Mouse (Mus musculus): ENCODE measurements around the gene D3Ertd254e. TPM values are rescaled to one million over a fixed set of nuclear protein-coding genes. Genes with fewer than 3 reads are reported as not detected.

Gene D3Ertd254e
- total and polyA plus RNA-seq, 3 experiments: 3.0 to 5.8 (median 4.8) TPM

GRCm38 (mm10) chr3:36138996-36139395, 11.8 kb upstream of the D3Ertd254e start:
- Histone ChIP-seq H3K9me3 (replicated peaks; ENCODE audit: low read length) (peaks cover 2% of the 10 kb centered on the region), H3K4me2 (ENCODE audit: insufficient read depth, low read depth, poor library complexity, severe bottlenecking) (no peak overlapping the region), H3K27me3 (replicated peaks) (no peaks in the 10 kb centered on the region), H3K36me3 (replicated peaks in 1 of 2; ENCODE audit: control insufficient read depth in 1 of 2, insufficient read depth in 1 of 2, low read length in 1 of 2) (no peaks in the 10 kb centered on the region), H3K9ac (ENCODE audit: insufficient read depth, low read depth) (no peak overlapping the region), H3K4me1 (ENCODE audit: control insufficient read depth in 1 of 2, insufficient read depth in 2 of 2) (no peaks in the 10 kb centered on the region), H3K79me2 (replicated peaks; ENCODE audit: control insufficient read depth, extremely low read depth, insufficient read depth, poor library complexity, severe bottlenecking) (no peaks in the 10 kb centered on the region), H3K4me3 (replicated peaks in 1 of 3; ENCODE audit: low read depth in 2 of 3, low read length in 2 of 3, poor library complexity in 1 of 3) (no peak overlapping the region), H3K27ac (ENCODE audit: insufficient read depth, low read depth) (no peak overlapping the region)
- TF ChIP-seq POLR2A (IDR thresholded peaks at IDR 0.05; ENCODE audit: low read depth, low read length) (no peak), CHD2 (IDR thresholded peaks at IDR 0.05; ENCODE audit: low read length) (no peak), EP300 (IDR thresholded peaks at IDR 0.05; ENCODE audit: low read length) (no peak), MAZ (IDR thresholded peaks at IDR 0.05; ENCODE audit: low read depth, low read length) (no peak), ETS1 (conservative IDR thresholded peaks at IDR 0.05; ENCODE audit: low read depth, low read length) (no peak), MYC (IDR thresholded peaks at IDR 0.05; ENCODE audit: low read depth, low read length) (no peak), PAX5 (IDR thresholded peaks at IDR 0.05; ENCODE audit: low read length) (no peak), KAT2A (IDR thresholded peaks at IDR 0.05; ENCODE audit: insufficient replicate concordance, low read length) (no peak), USF1 (IDR thresholded peaks at IDR 0.05; ENCODE audit: low read depth, low read length) (no peak), CTCF (conservative IDR thresholded peaks at IDR 0.05 in 1 of 2, IDR thresholded peaks at IDR 0.05 in 1 of 2; ENCODE audit: low read depth in 2 of 2, low read length in 2 of 2) (no peak)
- dilution Hi-C loops (cut with MboI; ENCODE audit: extremely low pct_ligation_motif_present, extremely low pct_unique_long_range_greater_than_20kb, low sequenced_read_pairs) (no loop called here), in situ Hi-C loops (cut with MboI; ENCODE audit: low pct_ligation_motif_present, low pct_unique_long_range_greater_than_20kb, low sequenced_read_pairs) (loop anchor here (10.0 kb wide), 2 partner anchors 164 to 444 kb away; no protein-coding TSS in a partner anchor)
- DNase-seq (ENCODE audit: extremely low read depth): no peak

- no peaks in the 10 kb centered on the region for H3K9me3 ChIP-seq (replicated peaks; ENCODE audit: low read length)
- dilution Hi-C loops (cut with MboI; ENCODE audit: extremely low pct_ligation_motif_present, extremely low pct_unique_long_range_greater_than_20kb, low sequenced_read_pairs) (no loop called here), in situ Hi-C loops (cut with MboI; ENCODE audit: low pct_ligation_motif_present, low pct_unique_long_range_greater_than_20kb, low sequenced_read_pairs) (no loop called here)
- H3K4me3 ChIP-seq (replicated peaks in 1 of 3; ENCODE audit: low read depth in 2 of 3, low read length in 2 of 3, poor library complexity in 1 of 3): peak overlapping the region in 2 of 3 experiments; percentile 90 to 99
- H3K9ac ChIP-seq (ENCODE audit: insufficient read depth, low read depth): no peak overlapping the region
- H3K79me2 ChIP-seq (replicated peaks; ENCODE audit: control insufficient read depth, extremely low read depth, insufficient read depth, poor library complexity, severe bottlenecking): peaks cover 10% of the 10 kb centered on the region
- no peak for DNase-seq (ENCODE audit: extremely low read depth)
- no peaks in the 10 kb centered on the region for H3K27me3 ChIP-seq (replicated peaks)
- peaks cover 5 to 18% of the 10 kb centered on the region in 2 experiments for H3K4me1 ChIP-seq (ENCODE audit: control insufficient read depth in 1 of 2, insufficient read depth in 2 of 2)
- peak; percentile 98 for TF ChIP-seq MAFK (IDR thresholded peaks at IDR 0.05; ENCODE audit: insufficient replicate concordance, low read length)
- no peak for TF ChIP-seq RCOR1 (conservative IDR thresholded peaks at IDR 0.05; ENCODE audit: low read depth, low read length)
- no peak overlapping the region for H3K27ac ChIP-seq (ENCODE audit: insufficient read depth, low read depth)
- peaks cover 0 to 8% of the 10 kb centered on the region in 2 experiments for H3K36me3 ChIP-seq (replicated peaks in 1 of 2; ENCODE audit: control insufficient read depth in 1 of 2, insufficient read depth in 1 of 2, low read length in 1 of 2)
- no peak overlapping the region for H3K4me2 ChIP-seq (ENCODE audit: insufficient read depth, low read depth, poor library complexity, severe bottlenecking)
These were observed 282 bp upstream of the D3Ertd254e start for GRCm38 (mm10) chr3:36150537-36150933.

- in situ Hi-C loops (cut with MboI; ENCODE audit: low pct_ligation_motif_present, low pct_unique_long_range_greater_than_20kb, low sequenced_read_pairs) (no loop called here), dilution Hi-C loops (cut with MboI; ENCODE audit: extremely low pct_ligation_motif_present, extremely low pct_unique_long_range_greater_than_20kb, low sequenced_read_pairs) (no loop called here)
- no peak for DNase-seq (ENCODE audit: extremely low read depth)
- H3K4me2 ChIP-seq (ENCODE audit: insufficient read depth, low read depth, poor library complexity, severe bottlenecking): no peak overlapping the region
- no peak overlapping the region for H3K4me3 ChIP-seq (replicated peaks in 1 of 3; ENCODE audit: low read depth in 2 of 3, low read length in 2 of 3, poor library complexity in 1 of 3)
- H3K27me3 ChIP-seq (replicated peaks): no peaks in the 10 kb centered on the region
- peaks cover 5 to 18% of the 10 kb centered on the region in 2 experiments for H3K4me1 ChIP-seq (ENCODE audit: control insufficient read depth in 1 of 2, insufficient read depth in 2 of 2)
- H3K36me3 ChIP-seq (replicated peaks in 1 of 2; ENCODE audit: control insufficient read depth in 1 of 2, insufficient read depth in 1 of 2, low read length in 1 of 2): peaks cover 5 to 20% of the 10 kb centered on the region in 2 experiments
- H3K79me2 ChIP-seq (replicated peaks; ENCODE audit: control insufficient read depth, extremely low read depth, insufficient read depth, poor library complexity, severe bottlenecking): peaks cover 13% of the 10 kb centered on the region
- H3K9ac ChIP-seq (ENCODE audit: insufficient read depth, low read depth): no peak overlapping the region
- H3K27ac ChIP-seq (ENCODE audit: insufficient read depth, low read depth): no peak overlapping the region
- TF ChIP-seq HCFC1 (IDR thresholded peaks at IDR 0.05; ENCODE audit: low read depth, low read length) (no peak), SIN3A (IDR thresholded peaks at IDR 0.05; ENCODE audit: low read length) (no peak), ZC3H11A (IDR thresholded peaks at IDR 0.05; ENCODE audit: low read depth, low read length) (no peak), IRF4 (IDR thresholded peaks at IDR 0.05; ENCODE audit: low read depth, low read length) (no peak), MXI1 (IDR thresholded peaks at IDR 0.05; ENCODE audit: low read depth, low read length) (no peak)
- no peaks in the 10 kb centered on the region for H3K9me3 ChIP-seq (replicated peaks; ENCODE audit: low read length)
These were observed 4.5 kb downstream of the D3Ertd254e start for GRCm38 (mm10) chr3:36155268-36155667.

Measured in CH12.LX (cell line).